9 mouse cellular contexts compared by ENCODE assay signal in the genomic region with DNA sequence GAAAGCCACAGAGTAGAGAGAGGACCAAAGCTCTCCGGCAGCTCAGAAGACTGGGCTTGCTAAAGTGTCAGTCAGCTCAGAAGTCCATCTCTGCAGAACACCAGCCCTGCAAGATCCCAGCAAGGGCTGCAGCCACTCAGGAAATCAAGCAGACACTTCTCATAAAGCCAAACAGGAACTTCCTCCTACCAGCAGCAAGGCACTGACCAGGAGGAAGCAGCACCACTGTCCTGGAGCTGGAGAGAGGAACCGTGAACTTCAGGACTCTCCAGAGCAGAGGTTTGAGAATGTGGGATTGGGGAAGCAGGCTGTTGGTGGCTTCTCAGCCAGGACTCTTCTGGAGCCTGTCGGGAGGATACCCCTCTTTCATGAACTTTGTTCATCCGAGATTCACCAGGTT. TPM values are rescaled to one million over a fixed set of nuclear protein-coding genes. Genes with fewer than 3 reads are reported as not detected.
DNase-seq lines count a peak whose midpoint lies in the region; ATAC-seq lines count a peak whose summit lies in the region.
"Had no signal": no experiment of that assay in that cellular context is flagged by ENCODE, and none has a peak within 500 bp of the region (broad histone marks: within the 10 kb centered on the region; RNA-seq: fewer than 3 reads in every experiment).

No protein-coding gene starts in this region.

- H3K4me1 ChIP-seq in kidney, embryonic 15.5 days, result peaks cover 15% of the 10 kb centered on the region
- H3K4me1 ChIP-seq in heart, embryonic 15.5 days (replicated peaks), result 0 out of 2 replicates have a peak, but pooled peaks cover 8% of the 10 kb centered on the region

- no peak overlapping the region; the same call in 1 of the 2 replicates for H3K27ac ChIP-seq in kidney, embryonic 15.5 days
- peak overlapping the region; percentile 29; the same call in 1 of the 2 replicates for H3K27ac ChIP-seq in heart, embryonic 15.5 days
- peak overlapping the region; percentile 90 for H3K27ac ChIP-seq in macrophage

- H3K4me3 ChIP-seq in kidney, embryonic 15.5 days (replicated peaks), result no peak overlapping the region
- H3K4me3 ChIP-seq in heart, embryonic 15.5 days, result no peak overlapping the region
- H3K4me3 ChIP-seq in macrophage (ENCODE audit: inconsistent target), result no peak overlapping the region
- H3K4me3 ChIP-seq: midbrain, embryonic 13.5 days had no signal

- peaks cover 48% of the 10 kb centered on the region for H3K27me3 ChIP-seq in kidney, embryonic 15.5 days
- H3K27me3 ChIP-seq in heart, embryonic 15.5 days, result peaks cover 22% of the 10 kb centered on the region; the same call in 1 of the 2 replicates
- H3K27me3 ChIP-seq: midbrain, embryonic 13.5 days had no signal

- WGBS in kidney, embryonic 15.5 days, result 68% methylated on average over 4 of the region's 4 CpGs
- WGBS in heart, embryonic 15.5 days, result 39% methylated on average over 4 of the region's 4 CpGs
- WGBS in macrophage (ENCODE audit: missing documents), result 12% methylated on average over 4 of the region's 4 CpGs

- no peak for ATAC-seq in kidney, embryonic 15.5 days (replicated peaks; ENCODE audit: low FRiP score)
- peak; percentile 59 for ATAC-seq in common myeloid progenitor, adult 5-6 weeks (replicated peaks; ENCODE audit: low read depth, poor library complexity, severe bottlenecking)
- ATAC-seq in heart, embryonic 15.5 days (replicated peaks; ENCODE audit: insufficient number of reproducible peaks, insufficient read depth, low FRiP score, low read depth), result no peak
- ATAC-seq: midbrain, embryonic 13.5 days had no signal

- H3K4me2 ChIP-seq in kidney, embryonic 15.5 days, result no peak overlapping the region
- H3K4me2 ChIP-seq in heart, embryonic 15.5 days, result no peak overlapping the region
- H3K4me2 ChIP-seq: midbrain, embryonic 13.5 days had no signal

- peak; percentile 51 for DNase-seq in kidney, postnatal 10 days
- no peak for DNase-seq in layer of hippocampus, adult 11-12 months (ENCODE audit: low spot score)
- DNase-seq in retina, embryonic 14.5 days (ENCODE audit: low spot score), result no peak
- no peak for DNase-seq in testis, postnatal 10 days (ENCODE audit: low spot score)

- no peaks in the 10 kb centered on the region for H3K9me3 ChIP-seq in kidney, embryonic 15.5 days (replicated peaks)
- H3K9me3 ChIP-seq in heart, embryonic 15.5 days (replicated peaks), result no peaks in the 10 kb centered on the region
- H3K9me3 ChIP-seq: midbrain, embryonic 13.5 days had no signal

- no peak overlapping the region for H3K9ac ChIP-seq in kidney, embryonic 15.5 days
- H3K9ac ChIP-seq in heart, embryonic 15.5 days, result no peak overlapping the region
- H3K9ac ChIP-seq: midbrain, embryonic 13.5 days had no signal

- no peaks in the 10 kb centered on the region for H3K79me2 ChIP-seq in macrophage (ENCODE audit: inconsistent target)

- no peaks in the 10 kb centered on the region for H3K36me3 ChIP-seq in kidney, embryonic 15.5 days
- H3K36me3 ChIP-seq in heart, embryonic 15.5 days, result no peaks in the 10 kb centered on the region
- H3K36me3 ChIP-seq in macrophage (ENCODE audit: inconsistent target), result no peaks in the 10 kb centered on the region
- H3K36me3 ChIP-seq: midbrain, embryonic 13.5 days had no signal

RNA-seq across cellular contexts. Expression of gene Gpr132, which starts 26.9 kb away (rescaled TPM):
- 0.12 and 0.14 TPM in 2 replicates for polyA plus RNA-seq in kidney, embryonic 15.5 days (2015; fragmentation: Nextera tagmentation; extraction: Ambion mirVana)
- total RNA-seq in common myeloid progenitor, adult 5-6 weeks (2017), result 5.4 and 9.3 TPM in 2 replicates
- polyA plus RNA-seq in heart, embryonic 15.5 days (2015; fragmentation: Nextera tagmentation; extraction: Ambion mirVana), result 0.19 and 2.2 TPM in 2 replicates
- 10 to 100 TPM in 17 of 26 experiments, 1 to 10 TPM in 9; 3.0 to 63.3 (median 17.6) TPM for total RNA-seq in macrophage (2018; cell fraction: chromatin; rRNA removed)
- 10 to 100 TPM in 8 of 26 experiments, 1 to 10 TPM in 18; 2.8 to 35.1 (median 6.6) TPM for total RNA-seq in macrophage (2018; cell fraction: cytosol; rRNA removed)
- total RNA-seq in macrophage (2018; cell fraction: nucleus; rRNA removed), result 100 to 1,000 TPM in 3 of 26 experiments, 10 to 100 TPM in 20, 1 to 10 TPM in 3; 7.3 to 110 (median 37.5) TPM
- polyA plus RNA-seq in macrophage (2018), result 1.7 to 5.8 TPM (median 2.0 TPM) in 3 replicates
- polyA plus RNA-seq: midbrain, embryonic 13.5 days had no signal

RNA-seq across cellular contexts. Expression of gene Jag2, which starts 34.6 kb away (rescaled TPM):
- 3.0 and 3.5 TPM in 2 replicates for polyA plus RNA-seq in kidney, embryonic 15.5 days (2015; fragmentation: Nextera tagmentation; extraction: Ambion mirVana)
- 1.5 and 6.3 TPM in 2 replicates for total RNA-seq in common myeloid progenitor, adult 5-6 weeks (2017)
- 3.7 and 6.6 TPM in 2 replicates for polyA plus RNA-seq in heart, embryonic 15.5 days (2015; fragmentation: Nextera tagmentation; extraction: Ambion mirVana)
- total RNA-seq in macrophage (2018; cell fraction: chromatin; rRNA removed), result 10 to 100 TPM in 2 of 26 experiments, 1 to 10 TPM in 21, under 1 TPM in 2, not detected in 1; 0.29 to 12.5 (median 3.4) TPM
- total RNA-seq in macrophage (2018; cell fraction: cytosol; rRNA removed), result under 1 TPM in 24 of 26 experiments, not detected in 2; 0.03 to 0.49 (median 0.20) TPM
- total RNA-seq in macrophage (2018; cell fraction: nucleus; rRNA removed), result 1 to 10 TPM in 14 of 26 experiments, under 1 TPM in 11, not detected in 1; 0.12 to 6.5 (median 1.3) TPM
- polyA plus RNA-seq in macrophage (2018), result 0.14 to 0.42 TPM (median 0.26 TPM) in 3 replicates

RNA-seq across cellular contexts. Expression of gene Nudt14, which starts 47.0 kb away (rescaled TPM):
- polyA plus RNA-seq in kidney, embryonic 15.5 days (2015; fragmentation: Nextera tagmentation; extraction: Ambion mirVana), result 87.5 and 88.5 TPM in 2 replicates
- total RNA-seq in common myeloid progenitor, adult 5-6 weeks (2017), result 17.4 and 27.8 TPM in 2 replicates
- 32.1 and 48.3 TPM in 2 replicates for polyA plus RNA-seq in heart, embryonic 15.5 days (2015; fragmentation: Nextera tagmentation; extraction: Ambion mirVana)
- 10 to 100 TPM in 5 of 26 experiments, 1 to 10 TPM in 19, under 1 TPM in 2; 0.62 to 13.0 (median 5.9) TPM for total RNA-seq in macrophage (2018; cell fraction: chromatin; rRNA removed)
- total RNA-seq in macrophage (2018; cell fraction: cytosol; rRNA removed), result 10 to 100 TPM in 14 of 26 experiments, 1 to 10 TPM in 12; 7.8 to 14.4 (median 10.3) TPM
- 10 to 100 TPM in 2 of 26 experiments, 1 to 10 TPM in 24; 2.1 to 11.1 (median 5.7) TPM for total RNA-seq in macrophage (2018; cell fraction: nucleus; rRNA removed)
- polyA plus RNA-seq in macrophage (2018), result 5.3 to 15.2 TPM (median 11.4 TPM) in 3 replicates
